Mouse (Mus musculus) frontal cortex, postnatal 36 days (tissue): ENCODE measurements around the gene Ifna12.
"Not testable (repeated sequence)": the region's sequence is repeated elsewhere in the genome, so short reads cannot be mapped to it uniquely, and the experiment has no call there.

Source experiments
- DNase-seq, 2 experiments: peaks; one replicate each; pipeline ENCODE4 v3.0.0; 2022; ENCODE audit warnings: low spot score in 2 of 2

Gene Ifna12

DNA sequence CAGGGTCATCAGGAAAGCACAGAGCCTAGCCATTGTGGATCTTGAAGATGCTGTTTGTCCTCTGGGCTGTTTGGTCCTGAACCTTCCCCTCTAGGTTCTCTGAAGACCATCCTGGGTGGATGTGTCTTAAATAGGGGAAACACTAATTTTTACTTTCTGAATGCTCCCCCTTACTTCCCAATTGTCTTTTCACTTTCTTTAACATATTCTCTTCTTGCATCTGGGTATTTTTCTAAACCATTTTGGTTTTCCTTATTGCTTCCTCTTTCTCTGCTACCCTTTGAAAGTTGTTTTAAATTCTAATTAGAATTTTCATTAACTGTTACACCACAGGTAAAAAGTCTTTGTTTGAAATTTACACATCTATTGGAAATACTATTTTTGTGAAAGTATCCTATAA, at the start of gene Ifna12:
Ifna12 (minus strand) TSS at position 101 of the 400 bp plus-strand sequence.
- no peak for DNase-seq

DNA sequence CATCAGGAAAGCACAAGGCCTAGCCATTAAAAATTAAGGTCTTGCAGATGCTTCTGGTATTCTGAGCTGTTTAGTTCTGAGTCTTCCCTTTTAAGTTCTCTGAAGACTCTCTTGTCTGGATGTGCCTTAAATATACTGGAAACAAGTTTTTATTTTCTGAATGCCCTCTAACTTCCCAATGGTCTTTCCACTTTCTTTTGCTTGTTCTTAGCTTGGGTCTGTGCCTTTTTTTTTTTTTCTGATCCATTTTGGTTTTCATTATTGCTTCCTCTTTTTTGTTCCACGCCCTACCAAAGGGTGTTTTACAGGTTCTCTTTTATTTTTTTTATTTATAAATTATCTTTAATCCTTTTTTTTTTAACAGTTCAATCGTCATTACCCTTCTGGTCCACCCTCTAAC, 41.2 kb upstream of the Ifna12 start, which contains the start of gene Ifna13:
Ifna13 (minus strand) TSS at position 101 of the 400 bp plus-strand sequence.
- no peak for DNase-seq

DNA sequence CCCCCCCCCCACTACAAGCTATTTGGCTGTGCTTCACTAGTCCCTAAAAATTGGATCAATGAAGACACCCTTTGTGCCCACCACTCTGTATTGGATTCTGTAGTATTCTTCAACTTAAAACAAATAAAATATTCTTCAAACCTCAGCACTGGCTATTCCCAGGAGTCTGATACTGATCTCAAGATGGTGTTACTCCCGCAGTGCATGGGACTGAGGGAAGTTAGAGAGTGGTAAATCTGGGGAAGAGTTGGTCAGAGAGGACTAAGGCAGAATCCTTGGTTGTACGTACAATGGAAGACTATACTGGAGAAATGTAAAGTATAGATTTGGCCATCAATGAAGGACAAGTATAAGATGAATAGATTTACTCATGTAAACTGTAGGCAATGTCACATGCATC, 39.4 kb upstream of the Ifna12 start:
- no peak for DNase-seq

DNA sequence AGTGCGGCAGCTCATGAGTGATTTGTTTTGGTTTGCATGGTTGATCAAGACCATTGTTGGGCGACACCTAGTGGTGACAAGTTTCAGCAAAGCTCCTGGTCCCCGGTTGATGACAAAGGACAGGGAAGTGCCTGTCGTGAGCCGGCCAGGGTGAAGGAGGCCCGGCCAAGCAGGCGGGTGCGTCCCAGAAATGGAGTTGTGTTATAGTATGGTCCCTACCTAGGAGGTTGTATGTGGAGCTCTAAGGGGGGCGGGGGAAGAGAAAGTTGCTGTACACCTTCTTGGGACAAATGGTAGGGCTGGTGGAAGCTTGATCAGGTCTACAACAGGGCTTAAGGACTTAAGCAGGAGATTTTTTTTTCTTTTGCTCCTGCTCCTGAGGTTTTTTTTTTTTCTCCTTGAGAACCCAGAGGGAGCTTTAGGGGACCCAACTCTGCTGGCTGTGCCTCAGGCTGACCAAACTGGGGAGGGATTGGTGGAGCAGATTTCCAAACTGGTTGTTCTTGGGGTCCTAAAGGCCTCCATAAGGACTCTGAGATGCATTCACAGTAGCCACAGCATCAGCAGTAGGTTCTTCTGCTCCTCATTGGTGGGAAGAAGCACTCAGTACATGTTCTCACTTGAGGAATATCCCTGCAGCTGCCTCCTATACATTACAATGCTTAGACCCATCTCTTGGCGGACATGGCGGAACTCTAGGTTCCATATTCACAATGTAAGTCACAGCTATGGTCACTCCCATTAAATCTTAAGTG, 38.1 kb upstream of the Ifna12 start:
- peak; percentile 83 to 86 for DNase-seq

DNA sequence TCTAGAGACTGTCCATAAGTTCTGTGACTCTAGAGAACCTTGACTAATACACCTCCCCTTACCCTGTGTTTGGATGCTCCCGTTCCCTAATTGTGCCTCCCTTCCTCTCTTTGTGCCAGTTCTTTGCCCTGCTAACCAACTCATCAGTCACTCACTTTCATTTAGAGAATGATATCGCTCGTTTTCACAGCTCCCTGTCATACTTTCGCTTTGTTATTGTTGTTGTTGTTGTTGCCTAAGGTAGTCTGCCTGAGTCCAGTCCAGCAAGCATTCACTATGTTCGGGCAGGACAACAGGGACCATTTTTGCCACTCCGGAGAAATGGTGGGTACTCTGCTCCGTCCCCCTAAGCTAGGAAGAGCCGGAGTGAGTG, 37.5 kb upstream of the Ifna12 start:
- no peak for DNase-seq

DNA sequence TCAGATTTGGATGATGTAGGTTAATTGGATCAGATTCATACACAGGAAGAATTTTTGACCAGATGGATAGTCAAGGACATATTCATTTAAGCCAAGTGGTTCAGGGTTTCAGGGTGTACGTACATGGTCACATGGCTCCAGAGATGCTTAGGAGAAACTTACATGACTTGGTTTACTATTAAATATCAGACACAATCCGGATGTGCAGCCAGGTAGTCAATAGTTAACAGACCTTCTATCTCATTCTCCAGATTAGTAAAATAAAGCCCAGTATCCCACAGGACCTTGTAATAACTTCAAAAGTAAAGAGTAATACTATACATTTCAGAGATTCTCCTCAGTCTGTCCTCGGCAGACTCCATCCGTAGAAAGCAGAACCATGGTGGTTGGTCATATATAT, 31.1 kb upstream of the Ifna12 start, which contains the start of gene C87499:
C87499 (minus strand) TSS at position 101 of the 400 bp plus-strand sequence.
- no peak for DNase-seq

DNA sequence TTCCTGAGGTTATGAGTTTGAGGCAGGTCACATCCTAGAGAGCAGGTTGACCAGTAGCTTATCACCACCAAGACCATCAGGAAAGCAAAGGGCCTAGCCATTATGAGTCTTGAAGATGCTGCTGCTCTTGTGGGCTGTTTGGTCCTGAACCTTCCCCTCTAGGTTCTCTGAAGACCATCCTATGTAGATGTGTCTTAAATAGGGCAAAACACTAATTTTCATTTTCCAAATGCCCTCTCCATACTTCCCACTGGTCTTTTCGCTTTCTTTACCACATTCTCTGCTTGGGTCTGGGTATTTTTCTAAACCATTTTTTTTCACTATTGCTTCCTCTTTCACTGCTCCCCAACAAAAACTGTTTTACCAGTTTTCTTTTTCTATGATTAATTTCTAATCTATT, 10.9 kb downstream of the Ifna12 start, which contains the start of gene Ifna9:
Ifna9 (minus strand) TSS at position 101 of the 400 bp plus-strand sequence.
- DNase-seq: no peak

DNA sequence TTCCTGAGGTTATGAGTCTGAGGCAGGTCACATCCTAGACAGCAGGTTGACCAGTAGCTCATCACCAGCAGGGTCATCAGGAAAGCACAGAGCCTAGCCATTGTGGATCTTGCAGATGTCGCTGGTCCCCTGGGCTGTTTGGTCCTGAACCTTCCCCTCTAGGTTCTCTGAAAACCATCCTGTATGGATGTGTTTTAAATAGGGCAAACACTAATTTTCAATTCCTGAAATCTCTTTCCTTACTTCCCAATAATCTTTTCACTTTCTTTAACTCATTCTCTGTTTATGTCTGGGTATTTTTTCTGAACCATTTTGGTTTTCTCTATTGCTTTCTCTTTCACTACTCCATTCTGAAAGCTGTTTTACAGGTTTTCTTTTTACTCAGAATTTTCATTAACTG, 31.5 kb downstream of the Ifna12 start, which contains the start of gene Ifna14:
Ifna14 (minus strand) TSS at position 101 of the 400 bp plus-strand sequence.
- no peak for DNase-seq

DNA sequence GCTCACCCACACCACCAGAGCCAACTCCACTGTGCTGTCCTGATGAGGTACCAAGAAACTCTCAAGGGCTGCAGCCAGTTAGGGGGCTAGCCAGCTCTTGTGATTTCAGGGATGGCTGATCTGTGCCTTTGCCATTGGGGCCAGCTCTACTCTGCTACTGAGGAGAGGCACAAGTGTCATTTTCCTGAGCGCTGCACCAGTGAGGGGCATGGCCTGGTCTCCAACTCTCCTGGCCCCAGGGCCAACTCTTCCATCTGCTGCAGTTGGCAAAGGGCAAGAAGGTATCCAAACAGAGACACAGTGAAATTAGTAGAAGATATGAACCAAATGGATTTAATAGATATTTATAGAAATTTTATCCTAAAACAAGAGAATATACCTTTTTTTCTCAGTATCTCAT, 41.4 kb downstream of the Ifna12 start:
- DNase-seq: no peak

DNA sequence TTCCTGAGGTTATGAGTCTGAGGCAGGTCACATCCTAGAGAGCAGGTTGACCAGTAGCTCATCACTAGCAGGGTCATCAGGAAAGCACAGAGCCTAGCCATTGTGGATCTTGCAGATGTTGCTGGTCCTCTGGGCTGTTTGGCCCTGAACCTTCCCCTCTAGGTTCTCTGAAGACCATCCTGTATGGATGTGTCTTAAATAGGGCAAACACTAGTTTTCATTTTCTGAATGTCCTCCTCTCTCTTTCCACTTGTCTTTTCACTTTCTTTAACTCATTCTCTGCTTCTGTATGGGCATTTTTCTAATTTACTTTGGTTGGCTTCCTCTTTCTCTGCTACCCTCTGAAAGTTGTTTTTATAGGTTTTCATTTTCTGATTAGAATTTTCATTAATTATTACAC, 45.0 kb downstream of the Ifna12 start, which contains the start of gene Ifna15:
Ifna15 (minus strand) TSS at position 101 of the 400 bp plus-strand sequence.
- DNase-seq: not testable (repeated sequence)
